Mouse (Mus musculus): ENCODE data around the gene Nat8f2. TPM values are rescaled to one million over a fixed set of nuclear protein-coding genes. Genes with fewer than 3 reads are reported as not detected.
"Not testable (repeated sequence)": the region's sequence is repeated elsewhere in the genome, so short reads cannot be mapped to it uniquely, and the experiment has no call there.

Gene Nat8f2
- polyA plus RNA-seq, 1 experiment from 2014 or later, result not detected

DNA sequence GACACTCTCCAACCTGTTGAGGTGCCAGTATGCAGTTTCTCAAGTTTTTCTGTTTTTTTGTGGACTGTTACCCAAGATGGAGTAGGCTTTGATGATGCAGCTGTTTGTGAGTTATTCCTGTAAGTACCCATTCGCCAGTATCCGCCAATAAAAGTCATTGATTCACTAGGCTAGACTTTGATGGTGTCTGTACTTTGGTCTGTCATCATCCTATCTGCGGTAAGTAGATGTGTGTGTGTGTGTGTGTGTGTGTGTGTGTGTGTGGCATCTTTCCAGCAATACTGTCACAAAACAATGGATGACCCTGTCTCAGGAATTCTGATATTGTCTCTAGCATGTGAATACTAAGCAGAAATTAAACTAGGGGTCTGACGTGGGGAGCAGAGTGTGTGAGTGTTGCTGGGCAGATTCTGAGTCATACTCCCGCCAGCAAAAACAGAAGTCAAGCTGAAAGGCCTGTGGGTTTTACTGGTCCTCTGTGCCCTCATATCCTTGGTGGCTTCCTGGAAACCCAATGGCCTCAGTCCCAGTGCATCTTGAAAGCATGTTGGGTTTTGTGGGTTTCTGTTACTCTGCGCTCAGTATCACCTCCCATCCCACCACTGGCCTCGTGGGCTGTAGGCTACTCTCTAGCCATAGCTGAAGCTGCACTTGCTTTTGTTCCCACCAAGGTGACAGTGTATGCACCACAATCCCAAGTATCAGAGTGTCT is 17.7 kb downstream of the Nat8f2 start:
- no peak for ATAC-seq (ENCODE audit: low FRiP score)
- Histone ChIP-seq H3K9ac (ENCODE audit: low read length) (no peak overlapping the region), H3K9me3 (ENCODE audit: control insufficient read depth, low read length) (no peaks in the 10 kb centered on the region), H3K27ac (ENCODE audit: low read depth, low read length) (no peak overlapping the region), H3K36me3 (ENCODE audit: control insufficient read depth, insufficient read depth, low read length) (no peaks in the 10 kb centered on the region), H3K4me1 (ENCODE audit: control insufficient read depth, insufficient read depth, low read length) (no peaks in the 10 kb centered on the region), H3K4me3 (ENCODE audit: low read depth, low read length) (no peak overlapping the region), H3K27me3 (ENCODE audit: control insufficient read depth, insufficient read depth, low read length) (no peaks in the 10 kb centered on the region), H3K4me2 (no peak overlapping the region)
- DNase-seq (ENCODE audit: low spot score, missing footprints), result no peak
- 93% methylated on average over 7 of the region's 7 CpGs for WGBS

DNA sequence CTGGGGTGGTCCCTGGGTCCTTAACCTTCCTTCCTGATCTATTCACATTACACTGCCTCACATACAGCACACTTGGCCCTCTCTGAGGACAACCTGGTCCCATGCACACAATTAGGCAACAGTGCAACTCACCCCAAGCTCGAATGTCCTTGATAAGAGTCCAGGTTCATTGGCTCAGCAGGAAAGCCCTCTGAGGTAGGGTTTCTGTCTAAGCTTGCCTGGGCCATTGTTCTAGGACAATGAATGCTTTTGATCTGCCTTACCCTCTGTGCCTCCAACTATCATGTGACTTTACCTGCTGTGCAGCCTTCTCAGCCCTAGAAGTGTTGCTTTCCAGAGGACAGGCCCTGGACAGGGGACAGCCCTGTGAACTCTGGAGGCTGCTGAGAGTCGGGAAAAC is 19.7 kb downstream of the Nat8f2 start:
- Histone ChIP-seq H3K9ac (ENCODE audit: low read length) (no peak overlapping the region), H3K27ac (ENCODE audit: low read depth, low read length) (no peak overlapping the region), H3K27me3 (ENCODE audit: control insufficient read depth, insufficient read depth, low read length) (no peaks in the 10 kb centered on the region), H3K9me3 (ENCODE audit: control insufficient read depth, low read length) (no peaks in the 10 kb centered on the region), H3K36me3 (ENCODE audit: control insufficient read depth, insufficient read depth, low read length) (no peaks in the 10 kb centered on the region), H3K4me2 (no peak overlapping the region), H3K4me1 (ENCODE audit: control insufficient read depth, insufficient read depth, low read length) (no peaks in the 10 kb centered on the region), H3K4me3 (ENCODE audit: low read depth, low read length) (no peak overlapping the region)
- WGBS, result 33% methylated on average over 2 of the region's 2 CpGs
- ATAC-seq (ENCODE audit: low FRiP score), result no peak
- no peak for DNase-seq (ENCODE audit: low spot score, missing footprints)

DNA sequence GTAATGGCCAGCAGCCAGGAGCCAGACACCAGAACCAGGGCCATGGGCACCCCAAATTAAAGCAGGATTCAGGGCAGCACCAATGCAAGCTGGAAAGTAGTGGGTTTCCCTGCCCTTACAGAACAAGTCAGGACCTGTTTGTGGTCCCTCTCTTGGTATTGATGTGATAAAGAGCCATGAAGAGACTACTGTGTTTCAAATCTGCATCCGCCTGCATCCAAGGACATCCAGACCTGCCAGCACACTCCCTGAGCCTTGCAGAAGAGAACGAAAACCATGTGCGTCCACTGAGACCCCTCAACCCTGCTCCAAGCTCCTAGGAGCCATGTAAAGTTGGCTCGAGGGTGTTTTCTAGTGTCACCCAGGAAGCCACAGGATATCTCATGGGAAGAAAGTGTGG is 20.8 kb downstream of the Nat8f2 start:
- no peak for ATAC-seq (ENCODE audit: low FRiP score)
- H3K27ac ChIP-seq (ENCODE audit: low read depth, low read length), result no peak overlapping the region

DNA sequence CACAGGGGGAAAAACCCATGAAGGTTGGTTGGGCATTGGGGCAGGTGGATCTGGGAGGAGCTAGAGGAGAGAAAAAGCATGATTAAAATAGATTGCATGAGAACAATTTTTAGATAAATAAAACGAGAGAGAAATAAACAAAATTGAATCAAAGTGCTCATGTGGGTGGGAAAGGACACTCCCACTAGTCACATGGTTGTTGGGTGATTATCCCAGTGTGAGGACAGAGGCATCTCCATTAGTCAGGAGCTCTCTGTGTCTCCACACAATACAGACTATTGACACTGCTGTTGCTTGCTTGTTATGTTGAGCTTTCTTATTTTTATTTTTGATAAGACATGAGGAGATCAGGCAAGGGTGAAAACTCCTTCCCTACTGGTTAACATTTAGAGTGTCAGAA is 22.0 kb downstream of the Nat8f2 start:
- Histone ChIP-seq H3K4me2 (no peak overlapping the region), H3K4me3 (ENCODE audit: low read depth, low read length) (no peak overlapping the region), H3K9me3 (ENCODE audit: control insufficient read depth, low read length) (no peaks in the 10 kb centered on the region), H3K4me1 (ENCODE audit: control insufficient read depth, insufficient read depth, low read length) (no peaks in the 10 kb centered on the region), H3K36me3 (ENCODE audit: control insufficient read depth, insufficient read depth, low read length) (no peaks in the 10 kb centered on the region), H3K27me3 (ENCODE audit: control insufficient read depth, insufficient read depth, low read length) (no peaks in the 10 kb centered on the region), H3K27ac (ENCODE audit: low read depth, low read length) (no peak overlapping the region), H3K9ac (ENCODE audit: low read length) (no peak overlapping the region)
- no peak for ATAC-seq (ENCODE audit: low FRiP score)
- WGBS, result 65% methylated on average over 1 of the region's 1 CpGs
- DNase-seq (ENCODE audit: low spot score, missing footprints), result no peak

More for the DNA sequence above, 20.8 kb downstream of the Nat8f2 start:
- no peak overlapping the region for H3K9ac ChIP-seq (ENCODE audit: low read length)
- no peaks in the 10 kb centered on the region for H3K36me3 ChIP-seq (ENCODE audit: control insufficient read depth, insufficient read depth, low read length)
- no peaks in the 10 kb centered on the region for H3K27me3 ChIP-seq (ENCODE audit: control insufficient read depth, insufficient read depth, low read length)
- 84% methylated on average over 4 of the region's 4 CpGs for WGBS
- no peak overlapping the region for H3K4me3 ChIP-seq (ENCODE audit: low read depth, low read length)
- no peak for DNase-seq (ENCODE audit: low spot score, missing footprints)
- H3K9me3 ChIP-seq (ENCODE audit: control insufficient read depth, low read length), result no peaks in the 10 kb centered on the region
- H3K4me1 ChIP-seq (ENCODE audit: control insufficient read depth, insufficient read depth, low read length), result no peaks in the 10 kb centered on the region
- no peak overlapping the region for H3K4me2 ChIP-seq

DNA sequence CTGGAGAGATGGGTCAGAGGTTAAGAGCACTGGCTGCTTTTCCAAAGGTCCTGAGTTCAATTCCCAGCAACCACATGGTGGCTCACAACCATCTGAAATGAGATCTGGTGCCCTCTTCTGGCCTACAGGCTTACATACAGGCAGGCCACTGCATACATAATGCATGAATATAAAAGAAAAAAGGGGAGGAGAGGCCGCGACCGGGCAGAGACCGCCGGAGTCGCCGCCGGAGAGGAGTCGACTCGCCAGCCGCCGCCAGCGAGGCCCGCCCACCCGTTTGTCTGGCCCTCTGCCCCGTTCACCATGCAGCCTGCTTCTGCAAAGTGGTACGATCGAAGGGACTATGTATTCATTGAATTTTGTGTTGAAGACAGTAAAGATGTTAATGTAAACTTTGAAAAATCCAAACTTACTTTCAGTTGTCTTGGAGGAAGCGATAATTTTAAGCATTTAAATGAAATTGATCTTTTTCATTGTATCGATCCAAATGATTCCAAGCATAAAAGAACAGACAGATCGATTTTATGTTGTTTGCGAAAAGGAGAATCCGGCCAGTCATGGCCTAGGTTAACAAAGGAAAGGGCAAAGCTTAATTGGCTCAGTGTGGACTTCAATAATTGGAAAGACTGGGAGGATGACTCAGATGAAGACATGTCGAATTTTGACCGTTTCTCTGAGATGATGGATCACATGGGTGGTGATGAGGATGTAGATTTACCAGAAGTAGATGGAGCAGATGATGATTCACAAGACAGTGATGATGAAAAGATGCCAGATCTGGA is 25.1 kb downstream of the Nat8f2 start:
- not testable (repeated sequence) for H3K9me3 ChIP-seq (ENCODE audit: control insufficient read depth, low read length); H3K9ac ChIP-seq (ENCODE audit: low read length); H3K36me3 ChIP-seq (ENCODE audit: control insufficient read depth, insufficient read depth, low read length); H3K4me2 ChIP-seq; H3K27ac ChIP-seq (ENCODE audit: low read depth, low read length); ATAC-seq (ENCODE audit: low FRiP score); H3K4me3 ChIP-seq (ENCODE audit: low read depth, low read length); H3K27me3 ChIP-seq (ENCODE audit: control insufficient read depth, insufficient read depth, low read length); DNase-seq (ENCODE audit: low spot score, missing footprints); H3K4me1 ChIP-seq (ENCODE audit: control insufficient read depth, insufficient read depth, low read length)
- WGBS, result 62% methylated on average over 25 of the region's 25 CpGs

DNA sequence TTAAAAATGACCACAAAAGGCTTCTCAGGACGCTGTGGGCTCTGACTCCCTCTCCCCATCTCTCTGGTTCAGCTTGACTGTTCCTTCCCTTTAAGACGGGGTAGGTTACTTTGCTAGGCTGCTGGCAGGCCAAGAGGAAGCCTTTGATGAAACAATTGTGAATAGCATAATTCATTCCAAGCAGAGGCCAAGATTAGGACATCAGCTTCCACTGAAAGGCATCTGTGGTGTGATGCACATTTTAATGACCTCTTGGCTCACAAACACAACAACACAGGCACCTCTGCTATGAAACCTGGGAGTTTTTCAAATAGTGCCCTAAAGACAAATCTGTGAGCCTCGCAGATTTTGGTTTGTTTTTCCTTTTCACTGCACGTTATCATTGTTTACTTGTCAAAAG is 29.0 kb downstream of the Nat8f2 start:
- H3K27ac ChIP-seq (ENCODE audit: low read depth, low read length), result no peak overlapping the region
- no peaks in the 10 kb centered on the region for H3K9me3 ChIP-seq (ENCODE audit: control insufficient read depth, low read length)
- H3K4me3 ChIP-seq (ENCODE audit: low read depth, low read length), result no peak overlapping the region
- ATAC-seq (ENCODE audit: low FRiP score), result no peak
- no peaks in the 10 kb centered on the region for H3K27me3 ChIP-seq (ENCODE audit: control insufficient read depth, insufficient read depth, low read length)
- H3K4me1 ChIP-seq (ENCODE audit: control insufficient read depth, insufficient read depth, low read length), result no peaks in the 10 kb centered on the region
- H3K4me2 ChIP-seq, result no peak overlapping the region
- 59% methylated on average over 4 of the region's 4 CpGs for WGBS
- H3K36me3 ChIP-seq (ENCODE audit: control insufficient read depth, insufficient read depth, low read length), result no peaks in the 10 kb centered on the region
- DNase-seq (ENCODE audit: low spot score, missing footprints), result no peak
- no peak overlapping the region for H3K9ac ChIP-seq (ENCODE audit: low read length)

DNA sequence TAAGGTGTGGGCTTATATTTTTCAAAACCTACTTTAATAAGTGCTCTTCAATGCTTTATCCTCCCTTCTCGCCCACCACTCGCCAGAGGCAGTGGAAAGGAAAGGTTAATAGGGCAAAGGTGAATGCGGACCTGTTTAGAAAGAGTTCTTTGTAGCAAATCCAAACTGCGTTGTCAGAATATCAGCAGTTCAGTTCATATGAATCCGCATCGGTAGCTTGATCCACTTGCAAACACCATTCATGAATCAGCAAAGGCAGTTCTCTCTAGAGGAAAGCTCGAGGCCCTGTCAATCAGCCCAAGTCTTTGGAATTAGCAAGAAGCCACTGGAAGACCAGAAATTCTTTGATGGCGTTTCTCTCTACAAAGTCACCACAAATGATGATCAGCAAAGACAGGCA is 30.3 kb downstream of the Nat8f2 start:
- no peaks in the 10 kb centered on the region for H3K36me3 ChIP-seq (ENCODE audit: control insufficient read depth, insufficient read depth, low read length)
- no peaks in the 10 kb centered on the region for H3K9me3 ChIP-seq (ENCODE audit: control insufficient read depth, low read length)
- WGBS, result 61% methylated on average over 8 of the region's 8 CpGs
- no peak overlapping the region for H3K9ac ChIP-seq (ENCODE audit: low read length)
- DNase-seq (ENCODE audit: low spot score, missing footprints) (no peak), ATAC-seq (ENCODE audit: low FRiP score) (no peak)
- no peak overlapping the region for H3K27ac ChIP-seq (ENCODE audit: low read depth, low read length)
- no peaks in the 10 kb centered on the region for H3K27me3 ChIP-seq (ENCODE audit: control insufficient read depth, insufficient read depth, low read length)
- no peak overlapping the region for H3K4me3 ChIP-seq (ENCODE audit: low read depth, low read length)
- no peaks in the 10 kb centered on the region for H3K4me1 ChIP-seq (ENCODE audit: control insufficient read depth, insufficient read depth, low read length)
- H3K4me2 ChIP-seq, result no peak overlapping the region

DNA sequence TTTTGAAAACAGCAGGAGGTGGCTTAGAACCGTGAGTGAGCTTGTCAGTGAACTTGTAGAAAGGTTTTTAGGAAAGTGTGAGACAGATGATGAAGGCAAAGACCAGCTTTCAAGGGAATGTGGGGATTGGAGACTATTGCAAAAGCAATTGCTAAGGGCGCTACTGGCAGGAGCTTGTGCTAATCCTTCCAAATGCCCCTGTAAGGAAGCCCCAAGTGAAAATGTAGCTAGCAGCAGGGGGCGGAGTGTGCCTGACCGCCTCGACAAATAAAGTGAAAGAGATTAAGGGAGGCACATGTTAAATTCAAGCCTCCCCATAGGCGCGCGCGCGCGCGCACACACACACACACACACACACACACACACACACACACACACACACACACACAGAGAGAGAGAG is 31.7 kb downstream of the Nat8f2 start:
- not testable (repeated sequence) for H3K4me2 ChIP-seq; H3K4me1 ChIP-seq (ENCODE audit: control insufficient read depth, insufficient read depth, low read length); H3K4me3 ChIP-seq (ENCODE audit: low read depth, low read length); H3K27ac ChIP-seq (ENCODE audit: low read depth, low read length); H3K9me3 ChIP-seq (ENCODE audit: control insufficient read depth, low read length); H3K27me3 ChIP-seq (ENCODE audit: control insufficient read depth, insufficient read depth, low read length); H3K36me3 ChIP-seq (ENCODE audit: control insufficient read depth, insufficient read depth, low read length); H3K9ac ChIP-seq (ENCODE audit: low read length)
- DNase-seq (ENCODE audit: low spot score, missing footprints) (peak; percentile 89), ATAC-seq (ENCODE audit: low FRiP score) (peak; percentile 57; the same call in 1 of the 2 replicates)
- 19% methylated on average over 12 of the region's 12 CpGs for WGBS

DNA sequence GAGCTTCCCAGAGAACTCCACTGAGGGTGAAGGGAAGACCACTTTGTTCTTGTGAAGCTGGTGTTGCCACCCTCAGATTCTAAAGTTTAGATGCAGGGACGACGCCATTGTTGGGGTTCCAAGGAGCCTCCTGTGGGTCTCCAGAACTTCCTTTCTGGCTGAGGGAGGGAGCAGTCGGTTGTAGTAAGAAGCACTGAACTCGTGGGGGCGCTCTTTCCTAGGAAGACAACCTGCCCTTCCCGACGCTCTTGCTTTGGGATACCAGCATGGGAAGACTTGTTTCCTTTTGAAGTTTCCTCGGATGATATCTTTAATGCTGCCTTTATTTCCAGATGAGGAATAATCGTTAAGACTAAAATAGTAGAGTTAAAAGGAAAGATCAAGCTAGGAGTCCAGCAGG is 32.1 kb downstream of the Nat8f2 start:
- 16% methylated on average over 8 of the region's 9 CpGs for WGBS
- not testable (repeated sequence) for H3K27ac ChIP-seq (ENCODE audit: low read depth, low read length); H3K4me1 ChIP-seq (ENCODE audit: control insufficient read depth, insufficient read depth, low read length); H3K9me3 ChIP-seq (ENCODE audit: control insufficient read depth, low read length); H3K4me2 ChIP-seq; H3K36me3 ChIP-seq (ENCODE audit: control insufficient read depth, insufficient read depth, low read length); ATAC-seq (ENCODE audit: low FRiP score); H3K4me3 ChIP-seq (ENCODE audit: low read depth, low read length); H3K27me3 ChIP-seq (ENCODE audit: control insufficient read depth, insufficient read depth, low read length); H3K9ac ChIP-seq (ENCODE audit: low read length); DNase-seq (ENCODE audit: low spot score, missing footprints)
